Mouse (Mus musculus) limb, embryonic 15.5 days (tissue): ENCODE results near the gene Scn10a. TPM values are rescaled to one million over a fixed set of nuclear protein-coding genes. Genes with fewer than 3 reads are reported as not detected.

Experiments
- ATAC-seq: fragments of 200-750 bp; cut with Nextera tagmentation; 2 replicates; pipeline ENCODE4 v1.8.0; 2017; ENCODE audit warnings: low read depth, moderate TSS enrichment; ENCODE audit not compliant: insufficient number of reproducible peaks, low FRiP score, low TSS enrichment
- H3K27ac ChIP-seq: fragments of 300-500 bp; sonication (generic); 2 replicates; pipeline ENCODE4 v1.5.1; 2015; ENCODE audit warnings: moderate library complexity, mild to moderate bottlenecking, inconsistent platforms
- H3K27me3 ChIP-seq: fragments of 300-500 bp; sonication (generic); 2 replicates; pipeline ENCODE4 v1.6.1; 2015; ENCODE audit warnings: inconsistent platforms
- H3K36me3 ChIP-seq: fragments of 300-500 bp; sonication (generic); 2 replicates; pipeline ENCODE4 v1.6.1; 2015; ENCODE audit warnings: inconsistent platforms
- H3K4me1 ChIP-seq: fragments of 300-500 bp; sonication (generic); 2 replicates; pipeline ENCODE4 v1.6.1; 2015; ENCODE audit warnings: inconsistent platforms
- H3K4me2 ChIP-seq: fragments of 300-500 bp; sonication (generic); 2 replicates; pipeline ENCODE4 v1.6.1; 2015; ENCODE audit warnings: mild to moderate bottlenecking, inconsistent platforms
- H3K4me3 ChIP-seq: fragments of 300-500 bp; sonication (generic); 2 replicates; pipeline ENCODE4 v1.5.1; 2015; ENCODE audit warnings: mild to moderate bottlenecking, inconsistent platforms
- H3K9ac ChIP-seq: fragments of 300-500 bp; sonication (generic); 2 replicates; pipeline ENCODE4 v1.6.1; 2015; ENCODE audit warnings: inconsistent platforms
- H3K9me3 ChIP-seq: fragments of 300-500 bp; sonication (generic); 2 replicates; pipeline ENCODE4 v1.6.1; 2016; ENCODE audit warnings: inconsistent platforms
- WGBS: fragments of 180-500 bp; shearing (Covaris S2); methylation state at CpG from one replicate; pipeline ENCODE4 v1.1.7; 2015; 5-methylcytosine and 5-hydroxymethylcytosine counted together
- polyA plus RNA-seq: library from polyadenylated mRNA; unstranded; fragments of >200 nt; fragmentation: Nextera tagmentation; extraction: Ambion mirVana; gene quantifications from 2 replicates; pipeline ENCODE4 v1.2.1, GENCODE M21; 2015

Gene Scn10a
- polyA plus RNA-seq, 1 experiment from 2014 or later, result not detected

DNA sequence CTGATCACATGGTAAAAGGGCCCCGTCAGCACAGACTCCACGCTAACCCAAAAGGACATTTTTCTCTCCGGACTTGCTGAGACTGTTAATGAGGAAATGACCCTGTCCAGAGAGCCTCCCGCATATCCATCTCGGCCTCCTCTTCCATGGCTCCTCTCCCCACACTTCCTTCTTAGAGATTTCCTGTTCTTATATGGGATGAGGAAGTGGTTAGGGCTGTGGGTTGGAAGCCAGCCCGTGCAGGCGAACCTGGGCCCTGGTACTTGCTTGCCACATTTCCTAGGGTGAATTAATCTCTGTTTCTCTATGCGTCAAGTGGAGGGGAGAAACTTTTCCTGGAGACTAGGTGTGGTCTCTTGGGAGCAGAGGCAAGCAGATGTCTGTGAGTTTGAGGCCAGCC lies 150.4 kb downstream of the Scn10a start:
- Histone ChIP-seq H3K27me3 (peaks cover 74% of the 10 kb centered on the region), H3K4me1 (no peaks in the 10 kb centered on the region), H3K9ac (no peak overlapping the region), H3K4me2 (no peak overlapping the region), H3K27ac (no peak overlapping the region), H3K36me3 (no peaks in the 10 kb centered on the region), H3K9me3 (no peaks in the 10 kb centered on the region), H3K4me3 (no peak overlapping the region)
- no peak for ATAC-seq
- WGBS, result 72% methylated on average over 8 of the region's 8 CpGs

DNA sequence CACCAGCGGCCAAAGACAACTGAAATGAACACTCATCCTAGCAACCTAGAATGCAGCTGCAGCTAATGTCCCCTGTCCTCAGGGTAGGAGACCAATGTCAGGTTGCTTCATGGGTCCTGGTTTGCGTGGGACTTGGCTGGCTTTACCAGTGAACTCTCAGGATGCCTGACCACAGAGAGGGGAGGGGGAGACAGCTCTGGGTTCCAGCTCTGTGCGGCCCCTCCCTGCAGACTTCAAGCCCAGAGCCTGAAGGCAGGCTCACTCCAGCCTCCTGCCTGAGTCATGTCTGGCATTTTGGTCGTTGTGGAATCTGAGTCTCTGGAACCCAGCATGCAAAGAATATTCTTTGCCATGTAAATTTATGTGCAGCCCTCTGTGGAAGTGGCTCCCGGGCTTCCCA lies 151.3 kb downstream of the Scn10a start:
- WGBS, result 70% methylated on average over 5 of the region's 5 CpGs
- Histone ChIP-seq H3K4me3 (no peak overlapping the region), H3K27me3 (peaks cover 65% of the 10 kb centered on the region), H3K9ac (no peak overlapping the region), H3K27ac (no peak overlapping the region), H3K9me3 (no peaks in the 10 kb centered on the region), H3K36me3 (no peaks in the 10 kb centered on the region), H3K4me2 (no peak overlapping the region), H3K4me1 (no peaks in the 10 kb centered on the region)
- no peak for ATAC-seq

- peaks cover 5% of the 10 kb centered on the region for H3K4me1 ChIP-seq
- no peaks in the 10 kb centered on the region for H3K9me3 ChIP-seq
- H3K36me3 ChIP-seq, result no peaks in the 10 kb centered on the region
- no peak overlapping the region for H3K27ac ChIP-seq
- H3K4me2 ChIP-seq, result no peak overlapping the region
- H3K4me3 ChIP-seq, result no peak overlapping the region
- no peak overlapping the region for H3K9ac ChIP-seq
- ATAC-seq, result no peak
- peaks cover 49% of the 10 kb centered on the region for H3K27me3 ChIP-seq
- 6% methylated on average over 10 of the region's 10 CpGs for WGBS
Observed at GRCm38 (mm10) chr9:119566214-119566613, 152.9 kb downstream of the Scn10a start.

DNA sequence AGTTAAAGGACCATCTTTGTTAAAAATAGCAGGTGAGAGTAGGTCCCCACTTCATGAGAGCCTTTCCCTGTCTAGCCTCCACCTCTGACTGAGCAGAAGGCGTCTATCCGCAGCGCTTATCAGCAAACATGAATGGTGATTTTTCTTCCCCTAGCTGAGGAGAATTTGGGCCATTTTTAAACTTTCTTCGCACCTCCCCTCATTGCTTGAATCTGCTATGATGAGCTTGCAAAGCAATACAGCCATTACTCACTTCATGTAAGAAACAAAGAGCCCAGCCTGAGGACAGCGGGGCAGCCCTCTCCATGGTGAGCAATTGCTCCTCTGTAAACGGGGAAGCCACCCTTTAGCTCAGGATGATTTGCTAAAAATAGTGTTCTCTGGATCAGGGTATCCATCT lies 154.3 kb downstream of the Scn10a start:
- no peak overlapping the region for H3K27ac ChIP-seq
- no peaks in the 10 kb centered on the region for H3K36me3 ChIP-seq
- H3K4me3 ChIP-seq, result no peak overlapping the region
- ATAC-seq, result no peak
- no peak overlapping the region for H3K9ac ChIP-seq
- H3K4me1 ChIP-seq, result peaks cover 5% of the 10 kb centered on the region
- peaks cover 37% of the 10 kb centered on the region for H3K27me3 ChIP-seq
- no peak overlapping the region for H3K4me2 ChIP-seq
- WGBS, result 82% methylated on average over 6 of the region's 6 CpGs
- no peaks in the 10 kb centered on the region for H3K9me3 ChIP-seq

DNA sequence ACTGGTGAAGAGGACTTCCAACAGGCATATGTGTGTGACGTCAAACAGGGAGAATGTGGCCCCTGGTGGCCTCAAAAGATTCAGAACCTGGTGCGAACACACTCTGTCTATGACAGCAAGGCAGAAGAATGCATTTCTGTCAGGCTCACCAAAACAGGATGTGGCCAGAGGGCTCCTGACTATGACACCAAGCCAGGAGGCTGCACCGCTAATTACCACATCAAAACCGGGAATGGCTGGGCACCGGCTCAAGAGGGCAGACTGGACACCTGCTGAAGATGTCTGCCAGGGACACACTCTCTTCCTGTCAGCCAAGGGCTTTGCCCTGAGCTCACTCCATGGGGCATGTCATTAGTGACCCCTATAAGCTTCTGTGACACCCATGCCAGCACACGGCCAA lies 155.5 kb downstream of the Scn10a start:
- no peaks in the 10 kb centered on the region for H3K36me3 ChIP-seq
- H3K4me2 ChIP-seq, result no peak overlapping the region
- H3K27me3 ChIP-seq, result peaks cover 32% of the 10 kb centered on the region
- H3K9me3 ChIP-seq, result no peaks in the 10 kb centered on the region
- peaks cover 5% of the 10 kb centered on the region for H3K4me1 ChIP-seq
- H3K27ac ChIP-seq, result no peak overlapping the region
- no peak overlapping the region for H3K4me3 ChIP-seq
- no peak overlapping the region for H3K9ac ChIP-seq
- 63% methylated on average over 6 of the region's 6 CpGs for WGBS
- no peak for ATAC-seq

DNA sequence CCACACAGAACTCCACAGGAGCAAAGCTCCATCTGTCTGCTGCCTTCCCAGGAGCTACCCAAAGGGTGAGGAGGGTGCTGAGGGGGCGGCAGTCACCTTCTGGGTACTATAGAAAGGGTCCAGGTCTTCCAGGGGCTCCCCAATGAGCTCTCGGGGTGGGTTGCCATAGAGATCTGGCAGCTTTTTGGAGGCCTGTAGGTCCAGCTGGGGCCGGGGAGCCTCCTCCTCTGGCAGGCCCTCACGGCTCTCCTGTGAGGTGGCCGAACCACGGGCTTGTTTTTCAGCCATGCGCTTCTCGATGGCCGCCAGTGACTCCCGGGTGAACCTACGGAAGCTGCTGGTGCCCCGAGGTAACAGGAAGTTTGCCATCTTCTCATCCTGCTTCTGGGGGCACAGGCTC lies 156.9 kb downstream of the Scn10a start:
- peaks cover 10% of the 10 kb centered on the region for H3K4me1 ChIP-seq

GRCm38 (mm10) chr9:119561746-119562145 lies 157.4 kb downstream of the Scn10a start:
- Histone ChIP-seq H3K27me3 (peaks cover 17% of the 10 kb centered on the region), H3K4me2 (no peak overlapping the region), H3K27ac (no peak overlapping the region), H3K9me3 (no peaks in the 10 kb centered on the region), H3K4me1 (peaks cover 10% of the 10 kb centered on the region), H3K4me3 (no peak overlapping the region), H3K9ac (no peak overlapping the region), H3K36me3 (no peaks in the 10 kb centered on the region)
- ATAC-seq, result no peak
- 57% methylated on average over 8 of the region's 8 CpGs for WGBS

More for the DNA sequence above, 156.9 kb downstream of the Scn10a start:
- ATAC-seq, result no peak
- 62% methylated on average over 12 of the region's 12 CpGs for WGBS
- Histone ChIP-seq H3K27ac (no peak overlapping the region), H3K4me3 (no peak overlapping the region), H3K27me3 (peaks cover 22% of the 10 kb centered on the region), H3K9ac (no peak overlapping the region), H3K9me3 (no peaks in the 10 kb centered on the region), H3K4me2 (no peak overlapping the region), H3K36me3 (no peaks in the 10 kb centered on the region)

DNA sequence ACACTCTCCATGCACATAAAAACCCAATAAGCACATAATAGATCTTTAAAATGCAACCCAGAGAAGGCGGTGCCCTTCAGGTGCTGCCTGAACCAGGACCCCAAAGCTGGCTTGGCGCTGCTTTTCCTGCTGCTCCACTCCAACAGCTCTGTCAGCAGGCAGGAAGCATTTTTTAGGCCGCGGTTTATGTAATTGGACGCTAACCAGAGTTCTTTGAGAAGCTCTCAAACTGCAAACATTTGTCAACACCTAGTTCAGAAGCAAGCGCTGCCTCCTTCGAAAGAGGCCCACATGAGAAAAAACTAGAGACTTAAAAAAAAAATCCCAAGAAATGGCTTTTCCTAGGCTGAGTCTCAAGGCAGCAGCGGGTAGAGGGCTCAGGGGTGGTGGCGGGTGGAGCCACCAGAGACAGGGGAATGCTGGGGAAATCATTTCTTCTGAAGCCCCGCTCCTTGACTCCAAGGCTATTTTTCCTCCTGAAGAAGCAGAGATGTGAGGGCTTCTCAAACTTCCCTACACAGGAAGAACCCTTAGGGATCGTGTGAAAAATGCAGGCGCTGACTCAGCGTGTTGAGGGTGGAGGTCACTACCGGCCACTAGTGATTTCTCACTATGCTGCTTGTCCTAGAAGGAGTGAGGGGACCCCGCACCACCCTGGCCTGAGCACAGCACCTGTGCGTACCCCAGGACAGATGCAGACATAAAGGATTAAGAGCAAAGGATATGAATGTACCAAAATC lies 159.4 kb downstream of the Scn10a start:
- WGBS, result 52% methylated on average over 16 of the region's 16 CpGs
- ATAC-seq, result no peak
- H3K4me1 ChIP-seq, result peaks cover 10% of the 10 kb centered on the region
- H3K9ac ChIP-seq, result no peak overlapping the region
- no peak overlapping the region for H3K4me2 ChIP-seq
- H3K4me3 ChIP-seq, result no peak overlapping the region
- H3K36me3 ChIP-seq, result no peaks in the 10 kb centered on the region
- no peak overlapping the region for H3K27ac ChIP-seq
- no peaks in the 10 kb centered on the region for H3K27me3 ChIP-seq
- H3K9me3 ChIP-seq, result no peaks in the 10 kb centered on the region

Other genes with a start within 250 kb of the Scn10a start
- gene Scn5a, start 140.3 kb downstream of the Scn10a start, polyA plus RNA-seq, result 0.17 and 0.22 TPM in 2 replicates
- gene Scn11a, start 106.1 kb upstream of the Scn10a start, polyA plus RNA-seq, result 0.09 TPM in 1 of 2 replicates, not detected in the other
- gene Wdr48, start 175.6 kb upstream of the Scn10a start, polyA plus RNA-seq, result 48.5 and 48.9 TPM in 2 replicates
- gene Gorasp1, start 218.2 kb upstream of the Scn10a start, polyA plus RNA-seq, result 35.5 and 35.8 TPM in 2 replicates
- gene Ttc21a, start 218.3 kb upstream of the Scn10a start, polyA plus RNA-seq, result 0.09 and 0.13 TPM in 2 replicates